Mouse (Mus musculus): ENCODE data around the gene Cacna1d.

The Cacna1d gene

DNA sequence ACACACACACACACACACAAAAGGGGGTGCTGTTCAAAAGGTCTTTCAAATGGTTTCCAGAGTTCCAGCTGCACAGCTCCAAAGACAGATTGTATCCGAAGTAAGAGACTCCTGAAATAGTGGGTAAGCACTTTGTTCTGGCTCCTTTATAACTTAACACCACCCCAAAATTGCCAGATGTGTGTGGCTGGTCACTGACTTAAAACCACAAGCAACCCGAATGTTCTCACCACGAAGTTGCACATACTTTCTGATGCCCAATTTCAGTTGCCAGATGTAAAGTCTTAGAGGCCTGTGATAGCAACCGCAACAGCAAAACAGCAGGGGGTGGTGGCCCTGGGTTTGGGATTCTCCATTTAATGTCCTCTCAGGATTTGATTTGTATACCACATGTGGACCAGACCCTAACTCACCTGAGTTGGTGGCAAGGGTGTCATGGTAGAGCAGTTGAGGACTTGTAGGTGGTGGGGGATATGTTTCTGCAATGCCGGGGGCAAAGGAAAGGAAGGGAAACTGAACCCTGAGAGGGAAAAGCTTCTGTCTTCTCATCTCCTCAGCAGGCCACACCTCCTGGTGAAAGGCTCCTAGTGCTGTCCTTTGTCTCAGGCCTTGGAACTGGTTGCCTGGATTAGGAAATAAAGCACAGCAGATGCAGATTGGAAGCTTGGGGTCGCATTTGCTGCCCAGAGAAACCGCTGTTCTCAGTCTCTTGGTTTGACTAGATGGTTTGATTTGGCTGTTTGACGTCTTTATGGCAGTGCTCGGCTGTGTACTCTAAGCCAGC is 471.3 kb downstream of the Cacna1d start:
- no peak for DNase-seq (ENCODE audit: low read depth, low spot score)

DNA sequence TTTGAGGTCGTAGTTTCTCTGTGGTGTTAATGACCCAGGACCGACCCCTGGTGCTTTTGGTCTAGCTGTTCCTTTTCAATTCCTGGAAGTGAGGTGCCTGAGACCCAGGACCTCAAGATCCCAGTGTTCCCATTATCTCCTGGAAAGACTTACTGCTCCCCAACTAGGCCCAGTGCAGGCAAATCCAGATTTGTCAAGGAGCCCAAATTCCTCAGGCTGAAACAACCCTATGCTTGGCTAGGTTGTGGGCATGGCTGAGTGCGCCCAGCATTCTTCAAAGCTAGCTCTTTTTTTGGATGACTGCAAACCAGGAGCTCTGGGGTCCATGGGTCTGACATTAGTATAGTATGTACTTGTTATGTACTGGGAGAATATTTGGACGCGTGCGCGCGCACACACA is 471.9 kb downstream of the Cacna1d start:
- DNase-seq (ENCODE audit: low read depth, low spot score): no peak

DNA sequence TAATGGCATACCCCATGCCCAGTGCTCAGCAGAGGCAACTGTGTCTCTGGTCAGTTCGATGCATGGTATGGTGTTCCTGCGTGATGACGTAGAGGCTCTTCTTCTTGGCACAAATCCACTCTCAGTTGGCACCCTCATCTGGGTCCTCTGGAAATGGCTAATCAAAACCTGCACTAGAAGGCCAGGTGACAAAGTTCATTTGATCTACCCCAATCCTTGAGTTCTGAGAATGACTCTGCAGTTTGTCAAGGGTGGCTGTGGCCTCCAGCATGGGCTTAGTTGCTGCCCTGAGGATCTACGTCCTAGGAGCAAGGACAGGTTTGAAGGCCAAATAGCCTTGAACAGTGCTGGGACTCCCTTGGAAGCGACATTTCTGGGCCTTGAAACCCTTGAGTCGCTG is 472.4 kb downstream of the Cacna1d start:
- no peak for DNase-seq (ENCODE audit: low read depth, low spot score)

DNA sequence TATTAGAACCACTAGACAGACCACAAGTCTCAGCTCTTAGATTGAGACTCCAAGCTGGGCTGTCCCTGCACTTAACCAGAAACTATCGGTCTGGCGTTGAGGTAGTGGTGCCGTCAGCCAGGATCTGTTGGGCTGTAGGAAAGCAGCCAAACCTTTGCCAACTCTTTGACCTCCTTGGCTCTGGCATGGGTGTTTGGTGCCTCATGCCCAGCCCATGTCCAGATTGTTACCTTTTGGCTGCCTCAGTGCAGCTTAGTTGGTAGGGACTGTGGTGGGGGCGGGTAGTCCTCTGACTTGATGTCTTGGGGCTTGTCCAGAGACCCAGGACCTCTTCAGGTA is 472.8 kb downstream of the Cacna1d start:
- no peak for DNase-seq (ENCODE audit: low read depth, low spot score)

DNA sequence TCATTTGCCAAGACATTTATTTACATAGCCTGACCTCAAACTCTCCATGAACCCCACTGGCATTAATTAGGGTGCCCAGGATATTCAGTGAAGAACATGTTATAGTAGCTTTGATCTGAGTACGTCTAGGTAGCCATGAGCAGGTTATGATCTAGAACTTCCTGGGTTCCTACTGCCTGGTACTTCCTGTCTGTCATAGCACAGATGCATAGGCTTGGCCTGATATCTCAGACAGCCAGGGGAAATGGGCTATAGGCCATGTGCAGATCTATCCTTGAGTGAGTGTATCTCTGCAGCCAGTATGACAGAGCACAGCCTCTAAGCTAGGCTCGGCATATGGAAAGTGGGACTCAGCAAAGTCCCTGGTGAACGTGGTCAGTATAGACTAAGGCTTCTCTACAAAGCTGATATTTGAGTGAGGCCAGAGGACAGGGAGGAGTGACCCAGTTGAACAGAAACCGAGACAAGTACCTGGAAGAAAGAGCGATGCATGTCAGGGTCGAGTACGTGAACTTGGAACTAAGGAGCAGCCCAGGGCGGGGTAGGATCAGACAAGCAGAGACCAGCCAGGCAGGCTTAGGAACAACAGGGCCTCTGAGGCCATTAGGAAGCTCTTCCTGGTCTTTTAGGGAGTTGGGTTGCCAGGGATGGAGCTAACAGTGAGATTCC is 473.3 kb downstream of the Cacna1d start:
- DNase-seq (ENCODE audit: low read depth, low spot score): no peak

DNA sequence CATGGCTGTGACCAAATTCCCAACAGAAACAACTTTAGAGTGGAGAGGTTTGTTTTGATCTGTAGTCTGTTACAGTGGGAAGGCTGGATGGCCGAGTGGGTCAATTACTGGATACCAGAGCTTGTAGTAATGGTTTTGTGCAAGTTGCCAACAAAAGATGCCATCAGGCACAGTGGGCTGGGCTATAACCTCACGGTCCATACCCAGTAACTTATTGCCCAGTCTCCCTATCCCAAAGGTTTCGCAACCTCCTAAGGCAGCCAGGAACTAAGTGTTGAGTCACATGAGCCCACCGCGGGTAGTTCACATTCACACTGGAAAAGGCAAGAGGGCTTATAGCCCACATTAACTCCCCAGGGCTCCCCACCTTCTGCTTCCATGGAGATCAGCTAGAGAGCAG is 474.6 kb downstream of the Cacna1d start:
- no peak for DNase-seq (ENCODE audit: low read depth, low spot score)

DNA sequence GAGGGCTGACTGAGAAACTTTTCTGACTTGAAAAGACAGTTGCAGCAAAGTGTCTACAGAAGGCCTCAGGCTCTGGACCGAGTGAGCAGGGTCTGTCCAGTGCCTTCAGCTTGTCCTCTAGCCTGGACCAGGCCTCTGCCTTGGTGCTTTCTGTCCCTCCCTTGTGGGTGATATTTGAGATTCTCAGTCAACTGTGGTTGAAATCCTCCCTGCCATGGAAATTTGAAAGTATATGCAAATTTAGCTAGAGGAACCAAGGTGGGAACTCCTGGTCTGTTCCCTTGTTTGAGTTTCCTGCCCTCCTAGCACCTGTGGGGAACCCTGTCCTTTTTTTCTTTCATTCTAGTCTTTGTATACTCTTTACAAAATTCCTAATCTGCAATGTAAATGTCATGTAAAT is 476.2 kb downstream of the Cacna1d start:
- DNase-seq (ENCODE audit: low read depth, low spot score): no peak

DNA sequence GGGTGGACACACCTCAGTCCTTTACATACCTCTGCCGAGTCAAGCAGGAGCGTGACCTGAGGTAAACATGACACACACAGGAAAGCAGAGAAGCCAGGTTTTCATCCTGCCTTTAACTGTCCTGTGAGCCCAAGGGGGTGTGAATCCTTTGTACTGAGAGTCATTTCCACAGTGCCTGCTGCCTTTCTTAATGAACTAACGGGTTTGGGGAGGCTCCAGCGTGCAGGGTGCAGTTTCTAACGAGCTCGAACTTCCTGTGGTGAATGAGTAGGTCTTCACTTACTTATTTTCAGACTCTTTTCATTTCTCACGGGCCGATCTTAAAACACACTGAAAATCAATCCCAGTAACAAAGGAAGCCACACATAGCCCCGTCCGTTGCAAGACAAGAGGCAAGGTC is 476.8 kb downstream of the Cacna1d start:
- no peak for DNase-seq (ENCODE audit: low read depth, low spot score)

DNA sequence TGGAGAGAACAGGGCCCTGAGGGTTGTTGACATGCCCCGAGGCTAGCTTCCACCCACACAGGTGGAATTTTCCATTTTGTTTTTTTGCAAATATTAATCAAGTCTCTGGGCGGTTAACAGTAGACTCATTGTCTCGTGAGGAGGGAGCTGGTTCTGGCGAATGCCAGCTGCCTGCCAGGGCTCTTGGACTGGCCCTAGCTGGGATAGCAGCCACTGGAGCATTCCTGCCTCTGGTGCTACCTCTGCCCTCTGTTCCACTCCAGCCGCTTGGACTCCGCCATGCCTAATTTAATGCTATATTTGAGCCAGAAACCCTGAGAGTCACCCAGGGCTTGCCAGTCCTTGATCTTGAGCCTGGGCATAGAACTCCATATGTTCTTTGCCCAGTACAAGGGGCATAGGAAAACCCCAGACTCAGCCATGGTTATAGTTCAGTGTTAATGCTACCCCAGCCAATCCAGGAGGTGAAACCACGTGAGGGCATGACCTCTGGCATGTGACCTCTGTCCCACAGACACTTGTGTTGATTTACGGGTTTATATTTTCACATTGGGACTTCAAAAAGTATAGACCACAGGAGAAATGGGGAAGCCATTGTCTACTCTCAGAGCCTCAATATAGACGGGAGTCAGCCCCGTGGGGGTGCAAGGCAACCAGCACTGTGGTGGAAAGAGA is 479.2 kb downstream of the Cacna1d start:
- DNase-seq (ENCODE audit: low read depth, low spot score): no peak

DNA sequence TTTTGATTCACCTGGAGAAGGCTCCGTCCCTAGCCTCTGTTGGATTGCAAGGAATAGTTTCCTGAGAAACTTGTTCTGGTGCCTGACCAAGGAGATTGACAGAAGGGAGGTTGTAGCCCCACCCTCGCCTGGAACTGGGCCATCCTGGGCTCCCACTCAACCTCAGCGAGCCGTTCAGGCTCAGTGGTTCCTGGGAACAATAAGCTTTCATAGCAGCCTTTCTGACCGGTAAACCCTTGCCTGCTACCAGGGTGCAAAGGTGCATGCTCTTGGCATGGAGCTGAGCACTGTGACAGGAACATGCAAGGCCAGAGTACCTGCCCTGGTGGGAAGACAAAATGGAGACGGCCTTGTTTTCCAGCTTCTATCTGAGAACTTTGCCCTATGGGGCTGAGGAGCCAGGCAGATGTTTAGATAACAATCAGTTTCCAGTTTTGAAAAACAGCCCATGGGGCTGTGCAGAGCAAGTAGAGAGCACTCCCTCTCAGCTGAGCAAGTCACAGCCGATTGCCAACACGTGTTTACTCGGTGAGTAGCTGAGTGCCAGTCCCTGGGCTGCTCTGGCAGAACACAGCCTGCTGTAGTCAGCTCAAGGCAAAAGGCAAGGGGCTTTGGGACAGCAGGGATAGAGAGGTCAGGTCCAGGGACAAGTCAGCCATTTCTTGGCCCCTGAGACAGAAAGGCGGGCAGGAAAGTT is 481.2 kb downstream of the Cacna1d start:
- DNase-seq (ENCODE audit: low read depth, low spot score): no peak

DNA sequence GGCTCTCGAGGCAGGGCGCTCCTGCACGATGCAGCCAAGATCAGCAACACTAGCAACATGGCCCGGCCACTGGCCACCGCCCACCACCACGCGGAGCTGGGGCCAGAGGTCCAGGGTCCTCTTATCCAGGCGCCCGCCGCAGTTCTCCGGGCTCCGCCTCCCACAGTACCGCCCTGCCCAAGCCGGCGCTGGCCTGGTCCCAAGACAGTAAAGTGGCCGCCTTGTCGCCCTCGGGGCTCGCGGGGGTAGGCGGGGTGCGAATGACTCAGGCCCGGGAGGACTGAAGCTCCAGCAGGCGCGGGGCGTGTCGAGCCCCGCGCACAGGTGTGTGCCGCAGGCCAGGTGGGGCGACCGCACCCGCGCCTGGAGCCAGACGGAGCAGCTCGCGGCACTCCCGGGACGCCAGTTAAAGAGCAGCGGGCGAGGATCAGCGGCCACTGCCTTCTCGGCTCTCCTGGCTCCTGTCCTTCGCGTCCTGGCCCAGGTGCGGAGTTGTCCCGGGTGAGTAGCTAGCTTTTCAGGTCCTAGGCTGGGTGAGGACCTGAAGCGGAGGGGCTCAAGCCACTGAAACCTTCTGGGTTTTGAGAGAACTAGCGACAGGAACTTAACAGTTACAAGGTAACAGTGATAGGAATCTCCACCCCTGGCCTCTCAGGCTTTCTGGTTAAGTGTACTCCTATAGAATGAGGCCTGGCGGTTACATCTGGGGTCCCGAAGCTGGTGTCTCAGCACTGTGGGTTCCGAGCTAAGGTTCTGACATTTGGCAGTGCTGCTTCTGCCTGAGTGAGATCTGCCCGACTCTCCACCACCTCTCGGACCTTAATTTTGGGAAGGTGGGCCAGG is 482.3 kb downstream of the Cacna1d start, which contains the start of the genes Il17rb and Chdh:
Il17rb (minus strand) TSS at position 164 of the 843 bp plus-strand sequence.
Chdh (plus strand) TSS at position 291 of the 843 bp plus-strand sequence.
- DNase-seq (ENCODE audit: low read depth, low spot score): no peak

DNA sequence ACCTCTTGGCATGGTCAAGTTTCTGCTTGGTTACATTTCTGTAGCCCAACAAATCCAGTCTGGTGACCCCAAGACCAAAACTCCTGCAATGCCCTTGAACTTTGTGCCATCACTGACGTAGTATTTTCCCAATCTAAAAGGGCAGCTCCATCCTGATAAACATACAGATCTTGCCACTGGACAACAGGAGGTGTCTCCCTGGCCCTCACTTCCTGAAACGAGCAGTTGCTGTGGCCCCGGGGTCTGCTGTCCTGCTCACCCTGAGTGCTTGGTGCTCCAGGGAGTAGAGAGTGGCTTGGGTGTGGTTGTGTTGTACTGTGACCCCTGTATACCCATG is 491.8 kb downstream of the Cacna1d start:
- DNase-seq (ENCODE audit: low read depth, low spot score): no peak

DNA sequence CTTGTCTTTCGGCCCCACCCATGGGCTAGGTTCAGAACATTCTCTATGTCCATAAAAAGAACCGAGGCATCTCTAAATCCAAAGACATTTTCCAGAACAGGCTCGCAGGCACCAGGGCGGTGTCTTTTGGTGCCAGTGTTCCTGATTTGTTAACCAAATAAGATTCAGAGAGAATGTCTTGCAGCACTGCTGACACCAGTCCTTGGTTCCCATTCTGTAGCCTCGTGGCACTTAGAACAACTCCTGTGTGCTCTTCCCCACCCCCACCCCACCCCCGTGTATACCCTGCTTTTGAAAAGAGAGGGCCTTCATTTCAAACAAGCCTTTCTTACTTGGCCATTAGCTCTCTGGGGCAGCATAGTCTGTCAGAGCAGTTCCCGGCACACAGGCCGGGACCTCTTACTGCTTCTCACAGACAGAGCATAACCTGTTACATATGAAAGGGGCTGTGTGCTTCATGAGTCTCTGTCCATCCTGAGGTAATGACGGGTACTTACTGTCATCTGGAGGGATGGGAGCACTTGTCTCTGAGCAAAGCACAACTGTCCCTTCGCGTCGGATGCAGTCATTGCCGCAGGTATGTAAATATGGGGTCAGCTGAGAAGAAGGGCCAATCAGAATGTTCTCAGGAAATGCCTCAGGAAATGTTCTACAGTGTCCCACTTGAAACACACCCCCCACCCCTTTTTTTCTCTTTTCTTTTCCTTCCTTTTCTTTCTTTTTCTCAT is 492.3 kb downstream of the Cacna1d start:
- DNase-seq (ENCODE audit: low read depth, low spot score): no peak

DNA sequence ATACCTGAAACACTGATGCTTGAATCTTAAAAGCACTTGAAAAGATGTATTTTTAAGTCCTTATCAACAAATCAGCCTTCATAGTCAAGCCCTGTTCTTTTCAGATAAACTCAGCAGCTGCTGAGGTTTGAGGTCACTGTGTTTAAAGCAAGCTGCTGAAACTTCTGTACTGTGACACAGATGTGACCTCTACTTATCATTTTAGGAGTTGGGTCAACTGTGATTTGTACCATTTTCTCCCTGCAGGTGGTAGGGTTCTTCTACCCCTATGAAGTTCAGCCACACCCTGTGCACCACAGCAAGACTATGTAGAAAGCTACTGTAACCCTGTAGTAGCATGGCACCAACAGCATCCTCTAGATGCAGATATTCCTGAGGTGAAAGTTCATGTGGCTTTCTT is 493.9 kb downstream of the Cacna1d start:
- no peak for DNase-seq (ENCODE audit: low read depth, low spot score)

DNA sequence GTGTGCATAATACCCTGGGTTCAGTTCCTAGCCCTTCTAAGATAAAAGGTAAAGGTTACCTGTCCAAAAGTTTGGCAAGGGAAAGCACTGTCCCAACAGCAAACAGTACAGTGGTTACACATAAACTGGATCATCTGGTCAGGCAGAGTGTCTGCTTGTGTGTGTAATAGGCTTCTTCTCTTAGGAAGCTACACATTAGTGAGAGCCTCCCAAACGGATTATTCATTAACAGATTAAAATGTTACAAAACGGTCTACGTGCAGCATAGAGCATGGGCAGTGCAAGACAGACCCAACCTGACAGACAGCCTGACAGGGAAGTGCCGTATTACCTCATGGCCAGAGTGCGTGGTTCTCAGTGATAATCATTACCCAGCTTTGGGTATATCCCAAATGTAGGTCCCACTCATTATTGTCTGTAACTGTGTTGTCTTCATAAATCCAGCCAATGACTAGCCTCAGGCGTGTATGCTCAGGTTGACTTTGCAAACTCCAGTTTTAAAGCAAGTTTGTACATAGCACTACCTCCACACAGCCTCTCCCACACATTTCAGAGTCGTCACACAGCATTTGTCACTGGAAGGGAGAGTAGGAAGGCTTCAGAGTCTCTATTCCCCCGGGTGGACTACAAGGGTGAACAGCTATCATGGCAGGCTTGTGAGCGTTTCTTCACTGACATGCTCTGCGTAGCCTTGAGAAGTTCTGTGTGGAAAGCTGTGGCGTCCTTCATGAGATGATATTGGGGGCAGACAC is 495.1 kb downstream of the Cacna1d start:
- no peak for DNase-seq (ENCODE audit: low read depth, low spot score)

DNA sequence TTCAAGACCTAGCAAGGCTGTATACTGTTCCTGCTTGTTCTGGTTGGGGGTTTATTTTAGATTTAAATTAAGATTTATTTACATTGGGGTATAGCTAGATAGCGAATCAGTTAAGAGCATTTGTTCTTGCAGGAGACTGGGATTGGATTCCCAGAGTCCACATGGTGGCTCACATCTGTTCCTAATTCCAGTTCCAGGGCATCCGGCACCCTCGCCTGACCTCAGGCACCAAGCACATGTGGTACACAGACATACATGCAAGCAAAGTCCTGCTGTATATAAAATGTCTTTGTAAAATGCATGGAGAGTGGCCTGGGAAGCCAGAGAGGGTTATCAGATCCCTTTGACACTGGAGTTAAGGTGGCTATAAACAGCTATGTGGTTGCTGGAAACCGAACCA is 496.3 kb downstream of the Cacna1d start:
- no peak for DNase-seq (ENCODE audit: low read depth, low spot score)
